Mouse (Mus musculus): ENCODE results near the gene Nrcam.

The Nrcam gene

DNA sequence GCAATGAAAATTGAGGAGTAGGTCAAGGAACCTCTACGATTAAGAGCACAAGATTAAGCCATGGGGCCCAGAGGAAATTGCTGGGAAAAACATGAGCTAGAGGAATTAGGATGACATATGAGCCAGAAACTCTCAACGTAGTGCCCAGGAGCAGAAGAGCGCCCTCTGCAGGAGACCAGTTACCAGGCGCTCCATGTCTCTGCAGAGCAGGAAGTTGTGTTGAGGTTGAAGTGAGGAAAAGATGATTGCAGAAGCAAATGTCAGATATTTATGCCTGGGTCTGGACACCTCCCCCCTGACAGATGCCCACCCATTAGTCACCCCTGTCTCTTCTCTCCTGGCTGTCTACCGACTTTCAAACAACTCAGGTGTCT, 274.3 kb downstream of the Nrcam start:
- DNase-seq (ENCODE audit: low read depth, low spot score) = no peak

DNA sequence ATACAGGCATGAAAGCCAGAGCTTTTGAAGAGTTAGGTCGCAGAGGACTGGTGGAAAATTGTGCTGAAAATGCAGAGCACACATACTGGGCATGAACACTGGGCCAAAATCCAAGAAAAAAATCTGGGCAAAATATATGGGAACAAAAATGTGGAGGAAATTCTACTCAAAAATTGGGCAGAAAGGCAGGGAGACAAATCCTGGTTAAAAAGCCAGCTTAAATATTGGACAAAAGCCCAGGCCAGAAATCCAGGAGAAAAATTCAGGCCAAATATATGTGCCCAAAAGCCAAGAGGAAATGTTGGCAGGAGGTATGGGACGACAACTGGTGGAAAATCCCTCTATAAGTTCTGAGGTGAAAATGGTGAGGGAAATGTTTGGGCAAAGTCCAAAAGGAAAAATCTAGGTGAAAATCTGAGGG, 288.3 kb downstream of the Nrcam start:
- DNase-seq (ENCODE audit: low read depth, low spot score) = no peak

GRCm38 (mm10) chr12:44617488-44617887, 288.8 kb downstream of the Nrcam start:
- no peak for DNase-seq (ENCODE audit: low read depth, low spot score)

DNA sequence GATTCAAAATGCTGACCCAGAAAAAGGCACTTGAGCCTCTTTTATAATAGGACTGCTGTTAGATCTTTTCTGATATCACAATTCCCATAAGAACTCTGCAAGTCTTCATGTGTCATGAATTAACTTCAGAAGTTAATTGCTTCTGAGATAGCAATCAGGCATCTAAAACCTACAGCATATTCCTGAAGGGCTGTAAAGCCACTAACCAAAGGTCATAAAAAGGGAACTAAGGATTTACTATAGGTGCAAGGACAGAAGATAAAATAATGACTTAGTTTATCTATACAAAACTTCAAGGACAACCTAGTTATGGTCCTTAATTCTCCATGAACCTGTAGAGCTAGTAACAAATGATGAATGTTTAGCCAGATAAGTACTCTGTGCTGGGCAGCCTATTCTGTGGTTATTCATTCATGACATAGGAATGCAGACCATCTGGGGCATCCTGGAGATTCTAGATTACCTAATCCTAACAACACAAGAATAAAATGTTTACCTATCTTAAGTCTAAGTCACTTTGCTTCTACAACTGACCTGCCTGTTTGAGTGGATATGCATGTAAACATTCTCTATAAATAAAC, 310.7 kb downstream of the Nrcam start:
- DNase-seq (ENCODE audit: low read depth, low spot score) = no peak

DNA sequence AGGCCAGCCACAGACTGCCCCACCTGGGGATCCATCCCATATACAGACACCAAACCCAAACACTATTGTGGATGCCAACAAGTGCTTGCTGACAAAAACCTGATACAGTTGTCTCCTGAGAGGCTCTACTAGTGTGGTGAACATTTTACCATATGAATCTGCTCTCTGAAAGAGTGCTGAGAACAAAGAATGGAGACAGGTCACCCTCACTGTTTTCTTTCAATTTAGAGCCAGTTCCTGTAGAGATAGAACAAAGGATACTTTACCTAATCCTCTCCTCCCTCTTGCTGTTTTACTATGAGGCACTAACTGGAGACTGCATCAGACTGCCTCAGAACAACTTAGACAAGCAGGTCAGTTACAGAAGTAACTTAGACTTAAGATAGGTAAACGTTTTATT, 311.9 kb downstream of the Nrcam start:
- no peak for DNase-seq (ENCODE audit: low read depth, low spot score)
